8 mouse cellular contexts compared by ENCODE assay signal in genomic region chr11:117263096-117263808, GRCm38 (mm10).
DNase-seq lines count a peak whose midpoint lies in the region; ATAC-seq and TF ChIP-seq lines count a peak whose summit lies in the region.

No protein-coding gene starts in this region.

- H3K9ac ChIP-seq in hindbrain, embryonic 11.5 days (ENCODE audit: low read depth, low read length), result no peak overlapping the region
- no peak overlapping the region for H3K9ac ChIP-seq in hindbrain, postnatal 0 days (replicated peaks; ENCODE audit: low read length)
- no peak overlapping the region for H3K9ac ChIP-seq in heart, embryonic 14.5 days (ENCODE audit: low read length)
- no peak overlapping the region for H3K9ac ChIP-seq in limb, embryonic 11.5 days (ENCODE audit: low read length)
- no peak overlapping the region for H3K9ac ChIP-seq in forebrain, embryonic 14.5 days (ENCODE audit: low read length)

- no peaks in the 10 kb centered on the region for H3K9me3 ChIP-seq in hindbrain, embryonic 11.5 days (ENCODE audit: control insufficient read depth, low read length)
- no peaks in the 10 kb centered on the region for H3K9me3 ChIP-seq in hindbrain, postnatal 0 days (ENCODE audit: low read length)
- no peaks in the 10 kb centered on the region for H3K9me3 ChIP-seq in heart, embryonic 14.5 days (ENCODE audit: control insufficient read depth, low read length)
- H3K9me3 ChIP-seq in limb, embryonic 11.5 days (ENCODE audit: control insufficient read depth, low read length), result no peaks in the 10 kb centered on the region
- no peaks in the 10 kb centered on the region for H3K9me3 ChIP-seq in forebrain, embryonic 14.5 days (replicated peaks; ENCODE audit: control insufficient read depth, low read length)

- peaks cover 8% of the 10 kb centered on the region for H3K4me1 ChIP-seq in hindbrain, embryonic 11.5 days (replicated peaks; ENCODE audit: control insufficient read depth, insufficient read depth, low read length)
- peaks cover 9% of the 10 kb centered on the region; the same call in 1 of the 2 replicates for H3K4me1 ChIP-seq in hindbrain, postnatal 0 days (ENCODE audit: insufficient read depth, low read length)
- H3K4me1 ChIP-seq in heart, embryonic 14.5 days (ENCODE audit: control insufficient read depth in 2 of 2, insufficient read depth in 2 of 2, low read length in 2 of 2), result peaks cover 18 to 43% of the 10 kb centered on the region in 2 experiments
- peaks cover 36% of the 10 kb centered on the region for H3K4me1 ChIP-seq in limb, embryonic 11.5 days (ENCODE audit: control insufficient read depth, insufficient read depth, low read length)
- H3K4me1 ChIP-seq in forebrain, embryonic 14.5 days (ENCODE audit: control insufficient read depth, insufficient read depth, low read length), result peaks cover 25% of the 10 kb centered on the region

- peak overlapping the region; percentile 34; the same call in 1 of the 2 replicates for H3K27ac ChIP-seq in hindbrain, embryonic 11.5 days (ENCODE audit: low read depth, low read length)
- no peak overlapping the region for H3K27ac ChIP-seq in hindbrain, postnatal 0 days
- peak overlapping the region in 1 of 2 experiments; percentile 53; a peak in 1 of 4 replicates for H3K27ac ChIP-seq in heart, embryonic 14.5 days (replicated peaks in 1 of 2; ENCODE audit: control insufficient read depth in 1 of 2, insufficient read depth in 1 of 2, low read depth in 2 of 2, low read length in 2 of 2)
- 0 out of 2 replicates have a peak overlapping the region, but pooled peaks have one; percentile 40 for H3K27ac ChIP-seq in limb, embryonic 11.5 days (replicated peaks; ENCODE audit: low read depth, low read length)
- H3K27ac ChIP-seq in forebrain, embryonic 14.5 days (ENCODE audit: low read depth, low read length), result no peak overlapping the region

- H3K27me3 ChIP-seq in hindbrain, embryonic 11.5 days (ENCODE audit: control insufficient read depth, insufficient read depth, low read length), result no peaks in the 10 kb centered on the region
- H3K27me3 ChIP-seq in hindbrain, postnatal 0 days (ENCODE audit: insufficient read depth, low read length), result no peaks in the 10 kb centered on the region
- peaks cover 11% of the 10 kb centered on the region for H3K27me3 ChIP-seq in heart, embryonic 14.5 days (ENCODE audit: control insufficient read depth, insufficient read depth, low read length)
- no peaks in the 10 kb centered on the region for H3K27me3 ChIP-seq in limb, embryonic 11.5 days (ENCODE audit: control insufficient read depth, insufficient read depth, low read length)
- no peaks in the 10 kb centered on the region for H3K27me3 ChIP-seq in forebrain, embryonic 14.5 days (replicated peaks; ENCODE audit: control insufficient read depth, insufficient read depth, low read length)

- no peak for TF ChIP-seq CTCF in hindbrain, postnatal 0 days (IDR thresholded peaks at IDR 0.05; ENCODE audit: low read depth)

- no peak for ATAC-seq in hindbrain, embryonic 11.5 days (ENCODE audit: low FRiP score)
- no peak for ATAC-seq in hindbrain, postnatal 0 days
- no peak for ATAC-seq in heart, embryonic 14.5 days (ENCODE audit: insufficient number of reproducible peaks, insufficient read depth, low FRiP score, low read depth)
- ATAC-seq in limb, embryonic 11.5 days (ENCODE audit: insufficient number of reproducible peaks, low FRiP score, low TSS enrichment, low read depth), result no peak
- no peak for ATAC-seq in forebrain, embryonic 14.5 days
- no peak for ATAC-seq in erythroblast, adult 5-6 weeks (replicated peaks; ENCODE audit: low FRiP score, poor library complexity, severe bottlenecking)

- H3K36me3 ChIP-seq in hindbrain, embryonic 11.5 days (ENCODE audit: control insufficient read depth, insufficient read depth, low read length), result no peaks in the 10 kb centered on the region
- H3K36me3 ChIP-seq in hindbrain, postnatal 0 days (ENCODE audit: insufficient read depth, low read length), result no peaks in the 10 kb centered on the region
- no peaks in the 10 kb centered on the region for H3K36me3 ChIP-seq in heart, embryonic 14.5 days (ENCODE audit: control insufficient read depth, insufficient read depth, low read length)
- no peaks in the 10 kb centered on the region for H3K36me3 ChIP-seq in limb, embryonic 11.5 days (ENCODE audit: control insufficient read depth, insufficient read depth, low read length)
- no peaks in the 10 kb centered on the region for H3K36me3 ChIP-seq in forebrain, embryonic 14.5 days (ENCODE audit: control insufficient read depth, insufficient read depth, low read length)

- DNase-seq in hindbrain, embryonic 11.5 days (ENCODE audit: low spot score), result no peak
- DNase-seq in hindbrain, postnatal 0 days (ENCODE audit: low spot score), result no peak
- DNase-seq in adrenal gland, postnatal 36 days, result peak; percentile 64 to 75
- DNase-seq in limb, embryonic 11.5 days (ENCODE audit: low spot score), result peak; percentile 50
- no peak for DNase-seq in ovary, postnatal 14 days (ENCODE audit: low spot score)
- DNase-seq in forebrain, embryonic 14.5 days (ENCODE audit: low spot score), result no peak

- H3K4me2 ChIP-seq in hindbrain, embryonic 11.5 days (replicated peaks; ENCODE audit: low read depth, low read length), result no peak overlapping the region
- H3K4me2 ChIP-seq in hindbrain, postnatal 0 days (ENCODE audit: low read depth, low read length), result no peak overlapping the region
- 0 out of 2 replicates have a peak overlapping the region, but pooled peaks have one; percentile 6 for H3K4me2 ChIP-seq in heart, embryonic 14.5 days (ENCODE audit: low read length)
- no peak overlapping the region for H3K4me2 ChIP-seq in limb, embryonic 11.5 days (ENCODE audit: low read depth, severe bottlenecking)
- no peak overlapping the region for H3K4me2 ChIP-seq in forebrain, embryonic 14.5 days (ENCODE audit: low read length)

- H3K4me3 ChIP-seq in hindbrain, embryonic 11.5 days (ENCODE audit: low read depth, low read length), result no peak overlapping the region
- no peak overlapping the region for H3K4me3 ChIP-seq in hindbrain, postnatal 0 days (ENCODE audit: low read length)
- H3K4me3 ChIP-seq in heart, embryonic 14.5 days (ENCODE audit: control insufficient read depth in 1 of 2, insufficient read depth in 1 of 2, low read depth in 1 of 2, low read length in 2 of 2), result no peak overlapping the region
- H3K4me3 ChIP-seq in limb, embryonic 11.5 days (ENCODE audit: low read depth, low read length), result no peak overlapping the region
- H3K4me3 ChIP-seq in forebrain, embryonic 14.5 days (ENCODE audit: low read depth, low read length), result no peak overlapping the region

- WGBS in hindbrain, embryonic 11.5 days, result 51% methylated on average over 9 of the region's 9 CpGs
- 57% methylated on average over 9 of the region's 9 CpGs for WGBS in hindbrain, postnatal 0 days
- WGBS in heart, embryonic 14.5 days, result 53% methylated on average over 9 of the region's 9 CpGs
- 42% methylated on average over 9 of the region's 9 CpGs for WGBS in limb, embryonic 11.5 days
- WGBS in forebrain, embryonic 14.5 days, result 60% methylated on average over 9 of the region's 9 CpGs

Comparison
In these comparisons a context has a peak if more than half of its experiments do, and no peak if none do; other contexts are left out.
1. H3K27ac ChIP-seq: peak in hindbrain, embryonic 11.5 days (single experiment) and limb, embryonic 11.5 days (single experiment); none in hindbrain, postnatal 0 days (single experiment) and forebrain, embryonic 14.5 days (single experiment).
2. DNase-seq: peak in adrenal gland, postnatal 36 days (2 of 2) and limb, embryonic 11.5 days (single experiment); none in hindbrain, embryonic 11.5 days (single experiment), hindbrain, postnatal 0 days (single experiment), ovary, postnatal 14 days (single experiment) and forebrain, embryonic 14.5 days (single experiment).